Mouse (Mus musculus): ENCODE data around the gene Gse1.

Gene Gse1

GRCm38 (mm10) chr8:120212596-120212995, 15.7 kb upstream of the Gse1 start:
- no peak for DNase-seq (ENCODE audit: low spot score in 2 of 2)

GRCm38 (mm10) chr8:120213229-120213628, 15.0 kb upstream of the Gse1 start:
- no peak for DNase-seq (ENCODE audit: low spot score in 2 of 2)

- no peak for DNase-seq (ENCODE audit: low spot score in 2 of 2)
Observed at GRCm38 (mm10) chr8:120213939-120214338, 14.3 kb upstream of the Gse1 start.

- DNase-seq (ENCODE audit: low spot score in 2 of 2) = no peak
Observed at GRCm38 (mm10) chr8:120215416-120216141, 12.7 kb upstream of the Gse1 start.

- DNase-seq (ENCODE audit: low spot score in 2 of 2) = no peak
Observed at GRCm38 (mm10) chr8:120216855-120217830, 11.1 kb upstream of the Gse1 start.

- no peak for DNase-seq (ENCODE audit: low spot score in 2 of 2)
Observed at GRCm38 (mm10) chr8:120222548-120222947, 5.7 kb upstream of the Gse1 start.

- DNase-seq (ENCODE audit: low spot score in 2 of 2) = no peak
Observed at GRCm38 (mm10) chr8:120224521-120225420, 3.5 kb upstream of the Gse1 start.

GRCm38 (mm10) chr8:120225421-120226151, 2.7 kb upstream of the Gse1 start:
- DNase-seq (ENCODE audit: low spot score in 2 of 2) = peak; percentile 70 to 81

- no peak for DNase-seq (ENCODE audit: low spot score in 2 of 2)
Observed at GRCm38 (mm10) chr8:120226700-120227577, 1.3 kb upstream of the Gse1 start.

- DNase-seq (ENCODE audit: low spot score in 2 of 2) = no peak
Observed at GRCm38 (mm10) chr8:120227578-120227876, 729 bp upstream of the Gse1 start.

- peak in 1 of 2 experiments; percentile 44 for DNase-seq (ENCODE audit: low spot score in 2 of 2)
Observed at GRCm38 (mm10) chr8:120228781-120229573, 721 bp downstream of the Gse1 start.

GRCm38 (mm10) chr8:120229574-120229916, 1.3 kb downstream of the Gse1 start:
- no peak for DNase-seq (ENCODE audit: low spot score in 2 of 2)

- DNase-seq (ENCODE audit: low spot score in 2 of 2) = no peak
Observed at GRCm38 (mm10) chr8:120230081-120230480, 1.8 kb downstream of the Gse1 start.

GRCm38 (mm10) chr8:120230715-120231614, 2.7 kb downstream of the Gse1 start:
- no peak for DNase-seq (ENCODE audit: low spot score in 2 of 2)

- DNase-seq (ENCODE audit: low spot score in 2 of 2) = no peak
Observed at GRCm38 (mm10) chr8:120231870-120232269, 3.6 kb downstream of the Gse1 start.

- no peak for DNase-seq (ENCODE audit: low spot score in 2 of 2)
Observed at GRCm38 (mm10) chr8:120232398-120232797, 4.1 kb downstream of the Gse1 start.

GRCm38 (mm10) chr8:120232913-120233312, 4.7 kb downstream of the Gse1 start:
- DNase-seq (ENCODE audit: low spot score in 2 of 2) = no peak

GRCm38 (mm10) chr8:120234457-120234856, 6.2 kb downstream of the Gse1 start:
- DNase-seq (ENCODE audit: low spot score in 2 of 2) = no peak
